Mouse (Mus musculus): ENCODE data around the gene Dcaf5.

Gene Dcaf5

DNA sequence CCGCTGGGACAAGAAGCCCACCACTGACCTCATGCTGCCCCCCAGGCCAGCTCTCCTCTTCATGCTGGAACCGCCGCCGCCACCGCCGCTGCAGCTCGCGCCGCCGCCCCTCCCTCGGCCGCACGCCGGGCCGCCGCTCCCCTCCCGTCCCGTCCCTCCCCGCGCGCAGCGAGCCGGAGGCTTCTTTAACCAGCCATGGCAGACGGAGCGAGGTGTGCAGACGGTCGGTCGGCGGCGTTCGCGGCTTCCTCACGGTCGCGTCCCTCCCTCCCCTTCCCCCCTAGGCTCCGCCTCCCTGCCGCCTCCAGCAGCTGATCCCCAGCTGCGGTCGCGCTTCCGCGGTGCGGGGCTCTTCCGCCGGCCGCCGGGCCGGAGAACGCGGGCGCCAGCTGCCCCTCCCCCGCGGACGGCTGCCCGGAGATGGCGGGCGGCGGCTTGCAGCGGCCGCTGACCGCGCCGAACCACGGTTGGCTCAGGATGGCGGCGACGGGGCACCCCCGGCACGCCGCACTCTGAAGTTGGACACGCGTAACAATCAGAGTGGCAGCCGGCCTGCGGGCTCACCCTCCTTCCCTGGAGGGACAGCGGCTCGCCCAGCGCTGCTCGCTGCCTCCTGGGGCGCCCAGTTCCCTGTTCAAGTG is at the start of gene Dcaf5:
Gene Dcaf5, minus strand, starts transcription at position 266 of the 641 bp plus-strand sequence.
- DNase-seq: peak; percentile 91

DNA sequence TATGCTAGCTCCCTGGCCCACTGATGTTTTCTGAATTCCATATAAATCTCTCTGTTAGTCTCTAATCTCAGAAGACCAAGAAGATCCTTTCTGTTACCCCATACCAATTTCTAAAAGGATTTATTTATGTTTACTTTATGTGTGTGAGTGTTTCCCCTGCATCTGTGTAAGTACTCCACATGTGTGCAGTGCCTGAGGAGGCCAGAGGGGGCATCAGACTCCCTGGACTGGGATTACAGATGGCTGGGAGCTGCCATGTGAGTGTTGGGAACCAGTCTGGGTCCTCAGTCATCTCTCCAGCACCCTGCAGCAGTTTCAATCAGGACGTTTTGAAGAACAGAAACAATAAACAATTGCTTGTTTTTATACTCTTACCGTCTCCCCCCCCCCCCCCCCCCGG is 47.0 kb upstream of the Dcaf5 start:
- no peak for DNase-seq

DNA sequence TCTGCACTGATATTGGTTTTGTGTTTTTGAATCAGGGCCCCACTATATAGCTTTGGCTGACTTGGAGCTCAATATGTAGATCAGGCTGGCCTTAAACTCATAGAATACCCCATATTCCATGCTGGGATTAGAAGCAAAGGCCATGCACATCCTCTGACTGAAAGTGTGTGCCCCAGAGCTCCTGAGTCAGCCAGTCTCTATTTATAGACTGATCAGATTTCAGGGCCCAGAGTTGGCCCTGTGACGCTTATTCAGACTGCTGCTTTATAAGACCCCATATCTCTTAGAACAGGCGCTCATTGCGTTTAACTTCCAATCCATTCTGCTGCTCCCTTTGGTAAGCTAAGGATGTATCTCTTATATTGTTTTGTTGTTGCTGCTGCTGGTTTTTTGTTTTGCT is 43.6 kb upstream of the Dcaf5 start:
- DNase-seq: no peak

DNA sequence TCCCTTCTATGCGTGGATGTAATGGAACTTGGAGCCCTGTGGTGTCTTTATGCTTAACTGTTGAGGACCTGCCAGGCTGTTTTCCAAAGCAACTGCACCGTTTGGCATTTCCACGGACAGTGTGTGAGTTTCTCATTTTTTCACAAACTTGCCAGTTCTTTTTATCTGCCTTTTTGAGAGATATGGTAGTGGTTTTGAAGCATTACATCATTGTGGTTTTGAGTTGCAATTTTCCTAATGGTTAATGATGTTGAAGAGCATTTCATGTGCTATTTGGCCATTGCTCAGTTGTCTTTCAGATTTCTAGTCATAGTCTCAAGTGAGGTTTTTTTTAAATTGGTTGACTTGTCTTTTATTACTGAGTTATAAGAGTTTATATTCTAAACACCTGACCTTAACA is 37.3 kb upstream of the Dcaf5 start:
- no peak for DNase-seq

DNA sequence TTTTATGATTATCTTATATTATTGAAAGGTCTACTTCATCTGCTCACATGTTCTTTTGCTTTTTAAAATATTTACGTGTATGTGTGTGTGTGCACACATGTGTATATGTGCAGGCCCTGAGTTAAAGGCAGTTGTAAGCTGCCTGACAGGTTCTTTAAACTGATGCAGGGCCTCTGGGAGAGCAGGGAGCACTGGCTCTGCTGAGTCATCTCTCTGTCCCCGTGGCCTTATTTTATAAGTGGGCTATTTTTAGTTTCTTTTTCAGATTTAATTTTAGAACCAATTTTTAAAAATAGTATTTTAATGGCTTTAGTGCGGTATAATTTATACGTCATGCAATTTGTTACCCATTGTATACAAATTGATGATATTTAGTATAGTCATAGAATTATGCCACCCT is 35.5 kb upstream of the Dcaf5 start:
- no peak for DNase-seq

DNA sequence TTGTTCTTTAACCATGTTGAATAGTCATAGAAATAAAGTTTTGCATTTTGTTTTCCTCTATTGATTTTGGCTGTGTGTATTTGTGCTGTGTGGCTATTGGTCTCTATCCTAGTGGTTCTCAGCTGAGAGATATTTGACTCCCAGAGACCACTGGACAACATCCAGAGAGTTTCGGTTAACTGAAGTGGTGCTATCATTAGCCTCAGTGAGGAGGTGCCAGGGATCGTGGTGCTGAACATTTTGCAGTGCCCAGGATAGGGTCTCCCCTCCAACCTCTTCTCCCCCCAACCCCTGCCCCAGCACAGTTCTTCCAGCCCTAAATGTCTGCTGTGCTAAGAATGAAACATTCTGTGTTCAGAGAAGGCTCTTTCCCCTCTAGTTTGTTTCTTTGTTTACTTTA is 33.8 kb upstream of the Dcaf5 start:
- DNase-seq: no peak

DNA sequence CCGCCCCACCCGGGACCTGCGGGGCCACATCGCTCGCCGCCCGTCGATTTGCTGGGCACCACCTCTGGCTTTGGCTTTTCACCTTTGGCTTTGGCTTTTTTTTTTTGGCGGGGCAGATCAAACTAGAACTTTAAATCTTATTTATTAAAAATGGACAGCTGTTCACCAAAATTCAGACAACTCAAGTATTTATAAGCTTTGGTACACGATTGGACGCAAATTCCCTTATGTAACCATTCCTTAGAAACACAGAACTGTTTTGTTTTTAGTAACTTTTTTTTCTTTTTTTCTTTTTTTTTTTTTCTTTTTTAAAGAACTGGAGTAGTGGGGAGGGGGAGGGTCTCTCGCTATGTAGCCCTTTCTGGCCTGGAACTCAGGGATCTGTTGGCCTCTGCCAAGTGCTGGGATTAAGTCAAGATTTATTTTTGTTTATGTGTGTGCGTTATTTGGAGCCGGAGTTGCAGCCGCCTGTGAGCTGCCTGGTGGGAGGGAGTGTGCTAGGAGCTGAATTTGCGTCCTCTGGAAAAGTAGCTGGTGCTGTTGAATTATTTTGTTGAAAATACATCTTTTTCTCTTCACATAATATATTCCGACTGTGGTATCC is 27.4 kb upstream of the Dcaf5 start:
- DNase-seq: no peak

DNA sequence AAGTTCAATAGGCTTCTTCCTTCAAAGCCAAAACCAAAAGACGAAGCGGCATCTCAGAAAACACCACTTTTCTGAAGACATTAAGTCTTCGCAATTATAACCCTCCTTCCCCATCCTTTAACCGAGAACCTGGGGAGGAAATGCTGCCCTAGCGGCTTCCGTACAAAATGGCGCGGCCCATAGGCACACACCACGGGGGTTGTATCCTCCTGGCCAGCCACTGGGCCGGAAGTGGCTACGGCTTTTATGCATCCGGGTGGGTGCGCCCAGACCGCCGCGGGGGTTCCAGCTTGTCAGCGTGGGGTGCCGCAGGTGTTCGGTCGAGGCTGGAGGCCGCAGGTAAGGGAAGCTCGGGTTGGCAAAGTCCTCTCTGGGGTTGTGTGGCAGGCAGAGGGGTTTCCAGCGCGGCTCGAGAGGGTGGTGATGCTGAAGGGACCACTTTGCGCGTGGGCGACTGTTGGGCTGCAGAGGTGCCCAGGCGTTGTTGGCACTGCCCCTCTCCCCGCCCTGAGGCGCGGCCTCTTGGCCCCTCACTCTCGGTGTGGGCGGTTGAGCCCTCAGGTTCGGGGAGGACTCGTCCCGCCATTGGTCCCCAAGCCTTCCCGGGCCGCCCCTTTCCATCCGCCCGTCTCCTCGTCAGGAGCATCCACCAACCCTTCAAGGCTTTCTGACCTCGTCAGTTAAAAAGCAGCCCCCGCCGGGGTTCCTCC is 26.7 kb upstream of the Dcaf5 start, which contains the start of gene Exd2:
Gene Exd2, plus strand, starts transcription at position 154 of the 710 bp plus-strand sequence.
- DNase-seq: peak; percentile 94

DNA sequence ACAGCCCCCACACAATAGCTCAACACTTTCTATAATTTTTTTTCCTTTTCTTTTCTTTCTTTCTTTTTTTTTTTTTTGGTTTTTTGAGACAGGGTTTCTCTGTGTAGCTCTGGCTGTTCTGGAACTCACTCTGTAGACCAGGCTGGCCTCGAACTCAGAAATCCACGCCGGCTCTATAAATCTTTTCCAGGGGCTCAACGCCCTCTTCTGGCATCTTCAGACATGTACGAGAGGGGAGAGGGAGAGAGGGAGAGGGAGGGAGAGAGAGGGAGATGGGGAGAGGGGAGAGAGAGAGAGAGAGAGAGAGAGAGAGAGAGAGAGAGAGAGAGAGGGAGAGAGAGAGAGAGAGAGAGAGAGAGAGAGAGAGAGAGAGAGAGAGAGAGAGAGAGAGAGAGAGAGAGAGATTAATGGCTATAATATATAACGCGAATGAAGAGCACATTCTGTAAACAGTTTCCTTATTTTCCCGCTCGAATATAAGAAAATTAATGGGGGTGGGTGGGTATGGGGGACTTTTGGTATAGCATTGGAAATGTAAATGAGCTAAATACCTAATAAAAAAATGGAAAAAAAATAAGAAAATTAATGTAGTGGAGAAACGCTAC is 26.0 kb upstream of the Dcaf5 start:
- DNase-seq: peak; percentile 80

DNA sequence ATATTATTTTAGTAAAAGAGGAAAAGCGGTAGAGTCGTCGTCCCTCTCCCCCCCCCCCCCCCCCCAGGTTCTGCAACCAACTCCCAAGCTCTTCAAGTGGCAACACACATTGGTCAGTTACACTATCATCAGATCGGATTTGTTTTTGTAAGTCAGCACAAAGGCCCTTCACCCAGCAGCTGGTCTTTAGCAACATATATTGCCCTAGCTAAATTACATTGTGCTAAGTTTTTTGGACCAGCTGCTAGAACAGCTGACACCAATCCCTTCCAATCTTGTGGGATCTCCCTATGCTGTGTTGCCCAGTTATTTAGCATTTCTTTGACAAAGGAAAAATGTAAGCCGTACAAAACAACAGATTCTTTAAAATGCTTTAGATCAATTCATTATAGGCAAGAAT is 21.6 kb upstream of the Dcaf5 start:
- DNase-seq: no peak

DNA sequence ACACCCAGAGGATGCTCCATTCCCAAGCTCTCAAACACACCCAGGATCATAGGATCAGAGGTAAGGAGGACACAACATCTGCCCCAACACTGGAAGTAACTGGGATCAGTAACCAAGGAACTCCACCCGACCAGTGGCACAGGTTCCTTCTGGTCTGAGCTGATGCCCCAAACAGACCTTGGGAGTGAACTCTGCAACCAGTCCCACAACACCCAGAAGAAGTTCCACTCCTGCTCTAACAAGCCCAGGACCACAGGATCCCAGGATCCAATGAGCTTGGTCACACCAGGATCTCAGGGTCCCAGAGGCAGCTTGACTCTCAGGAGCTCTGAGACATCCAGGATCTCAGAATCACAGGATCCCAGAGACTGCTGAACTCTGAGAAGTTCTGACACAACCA is 17.1 kb upstream of the Dcaf5 start:
- no peak for DNase-seq

DNA sequence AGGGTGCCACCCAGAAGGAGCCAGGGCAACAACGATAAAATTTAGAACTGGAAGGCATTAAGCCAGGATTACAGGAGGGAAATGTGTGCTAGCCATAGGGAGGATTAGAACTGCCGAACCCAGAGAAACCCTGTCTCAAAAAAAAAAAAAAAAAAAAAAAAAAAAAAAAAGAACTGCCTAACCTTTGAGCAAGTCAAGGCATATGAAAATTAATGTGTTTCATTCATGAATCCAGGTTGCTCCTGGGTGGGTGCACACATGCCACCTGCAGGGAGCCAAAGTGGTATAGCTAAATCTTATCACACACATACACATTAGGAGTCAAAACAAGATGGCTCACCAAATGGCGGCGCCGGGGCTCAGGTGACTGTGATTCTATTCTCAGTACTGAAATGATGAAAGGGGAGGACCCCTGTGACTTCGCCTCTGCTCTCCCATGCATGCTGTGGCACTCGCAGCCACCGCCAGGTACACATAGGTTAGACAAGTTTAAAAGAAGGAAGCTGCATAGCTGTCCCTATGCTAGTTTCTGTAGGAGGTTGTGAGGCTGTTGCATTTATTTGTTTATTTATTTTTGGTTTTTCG is 8.2 kb upstream of the Dcaf5 start:
- no peak for DNase-seq

DNA sequence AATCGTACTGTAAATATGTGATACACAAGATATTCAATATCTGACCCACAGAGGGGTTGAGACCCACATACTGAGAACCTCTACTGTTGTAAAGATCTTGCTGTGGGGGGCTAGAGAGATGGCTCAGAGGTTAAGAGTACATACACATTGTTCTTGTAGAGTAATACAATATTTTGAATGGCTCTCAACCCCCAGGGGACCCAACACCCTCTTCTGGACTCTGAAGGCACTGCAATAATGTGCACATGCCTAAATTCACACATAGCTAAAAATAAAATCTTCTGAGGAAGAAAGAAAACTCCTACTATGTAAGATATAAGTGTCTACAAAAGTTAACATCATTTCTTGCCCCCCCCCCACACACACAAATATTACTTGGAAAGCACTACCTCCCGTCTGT is 4.6 kb upstream of the Dcaf5 start:
- DNase-seq: peak; percentile 26

DNA sequence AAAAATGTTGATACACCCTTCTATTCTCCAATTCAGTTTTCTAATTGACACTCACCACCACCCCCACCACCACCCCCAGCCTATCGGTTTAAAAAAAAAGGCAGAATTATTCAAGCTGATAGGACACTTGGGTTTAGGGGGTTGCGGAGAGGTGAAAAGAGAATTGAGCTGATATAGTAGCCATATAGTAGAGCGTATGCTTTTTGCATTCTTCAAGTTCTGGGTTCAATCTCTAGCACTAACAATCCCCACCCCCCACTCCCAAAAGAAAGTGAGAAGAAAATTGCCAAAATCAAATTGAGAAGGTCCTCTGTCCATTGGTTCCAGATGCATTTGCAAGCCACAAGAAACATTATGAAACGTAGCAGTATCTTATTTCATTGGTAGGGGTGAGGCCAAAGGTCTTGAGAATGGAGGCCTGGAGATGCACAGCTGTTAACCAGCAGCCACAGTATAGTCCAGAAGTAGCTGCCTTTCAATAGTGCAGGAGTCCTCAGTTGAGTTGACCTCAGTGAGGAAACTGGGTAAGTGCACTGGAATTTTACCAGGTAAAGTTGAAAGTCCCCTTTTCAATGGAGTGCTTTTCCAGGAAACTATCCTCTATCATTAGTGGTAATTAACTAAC is 762 bp upstream of the Dcaf5 start:
- DNase-seq: no peak

DNA sequence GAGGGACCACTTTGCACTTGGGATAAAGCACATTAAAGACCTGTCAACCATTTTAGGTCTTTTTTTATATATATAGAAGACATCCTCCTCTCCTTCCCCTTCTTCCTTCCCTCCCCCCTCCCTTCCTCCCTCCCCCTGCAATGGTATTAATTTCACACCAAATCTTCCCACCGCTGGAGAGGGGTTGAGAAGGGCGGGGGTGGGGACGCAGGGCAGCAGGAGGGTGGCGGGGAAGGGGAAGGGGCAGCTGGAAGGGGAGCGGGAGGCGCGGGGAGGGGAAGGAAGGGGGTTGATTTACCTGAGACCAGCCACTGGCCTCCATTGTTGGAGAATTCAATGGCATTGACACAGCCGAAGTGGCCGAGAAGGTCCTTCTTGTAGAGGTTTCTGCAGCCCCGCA is 514 bp downstream of the Dcaf5 start:
- peak; percentile 59 for DNase-seq

DNA sequence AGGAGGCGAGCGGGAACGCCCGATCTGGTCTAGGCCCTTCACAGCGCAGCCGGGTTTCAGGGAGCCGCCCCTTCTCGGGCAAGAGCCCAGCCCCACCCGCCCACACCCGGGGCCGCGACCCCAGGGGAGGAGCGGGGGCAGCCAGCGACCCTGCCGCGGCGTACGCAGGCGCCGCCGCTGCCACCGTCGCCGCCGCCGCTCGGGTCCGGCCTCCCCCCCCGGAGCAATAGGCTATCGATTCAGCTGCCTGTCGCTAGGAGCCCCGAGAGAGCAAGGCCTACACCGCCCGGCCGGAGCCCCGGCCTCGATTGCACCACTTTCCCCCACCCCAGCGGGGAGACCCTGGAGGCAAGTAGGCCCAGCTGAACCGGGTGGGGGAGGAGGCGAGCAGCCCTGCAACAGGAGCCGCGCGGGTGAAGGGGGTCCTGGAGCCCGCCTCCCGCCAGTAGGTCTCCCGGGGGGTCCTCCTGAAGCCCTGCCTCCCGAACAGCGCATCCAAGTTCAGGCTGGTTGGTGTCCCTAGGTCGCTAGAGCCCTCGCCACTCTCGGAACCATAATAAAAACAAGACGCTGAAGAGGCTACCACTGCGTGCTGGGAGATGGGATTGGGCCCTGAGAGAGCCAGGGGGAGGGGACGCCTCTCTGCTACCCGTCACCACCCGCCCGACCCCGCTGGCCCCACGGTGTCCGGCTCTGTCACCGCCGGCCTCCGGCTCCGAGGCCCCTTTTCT is 1.3 kb downstream of the Dcaf5 start:
- DNase-seq: peak; percentile 91

DNA sequence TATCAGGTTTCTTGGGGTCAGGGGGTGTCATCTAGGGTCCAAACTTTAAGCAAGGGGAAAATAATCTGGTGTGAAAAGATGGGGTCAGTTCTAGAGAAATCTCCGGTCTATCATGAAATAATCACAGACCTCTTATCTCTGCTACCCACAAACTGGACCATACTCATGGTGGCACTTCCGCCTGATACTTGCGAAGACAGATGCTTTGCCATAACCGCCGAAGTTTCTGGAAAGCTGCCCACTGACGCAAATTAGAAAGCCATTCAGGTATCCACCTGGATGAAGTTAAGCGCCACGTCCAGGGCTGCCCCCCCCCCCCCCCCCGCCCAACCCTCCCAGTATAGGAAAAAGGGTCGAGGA is 1.8 kb downstream of the Dcaf5 start:
- no peak for DNase-seq

DNA sequence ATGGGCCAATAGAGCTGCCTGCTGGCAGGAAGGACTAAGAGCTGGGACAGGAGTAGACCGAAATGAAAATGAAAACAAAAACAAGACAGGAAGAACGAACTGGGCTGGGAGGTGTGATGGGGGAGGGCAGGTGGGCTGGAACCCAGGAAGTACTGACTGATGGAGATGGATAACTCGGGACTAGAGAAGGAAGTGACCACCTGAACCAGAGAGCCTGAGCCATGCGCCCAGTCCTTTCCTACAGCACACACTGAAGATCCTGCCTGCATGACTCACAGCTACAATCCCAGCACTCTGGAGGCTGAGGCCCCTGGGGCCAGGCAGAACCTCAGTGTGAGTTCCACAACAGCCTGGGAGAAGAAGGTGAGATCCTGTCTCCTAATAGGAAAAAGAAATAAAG is 3.1 kb downstream of the Dcaf5 start:
- no peak for DNase-seq

DNA sequence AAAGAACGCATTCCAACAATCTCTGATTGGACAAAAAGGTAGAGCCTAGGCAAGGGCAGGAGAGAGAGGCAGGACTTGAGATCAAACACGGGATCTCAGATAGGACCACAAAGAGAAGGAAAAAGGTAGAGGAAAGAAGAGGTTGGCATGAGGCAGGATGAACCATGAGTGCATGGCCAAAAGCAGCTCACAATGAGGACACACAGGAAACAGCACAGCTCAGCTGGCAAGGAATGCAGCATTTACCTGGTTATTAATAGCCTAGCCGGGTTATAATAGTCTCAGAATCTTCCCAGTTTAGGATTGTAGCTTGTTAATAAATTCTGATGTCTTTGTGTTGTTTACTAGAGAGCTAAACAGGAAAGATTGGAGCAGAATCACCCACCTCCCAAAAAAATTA is 8.7 kb downstream of the Dcaf5 start:
- DNase-seq: no peak

DNA sequence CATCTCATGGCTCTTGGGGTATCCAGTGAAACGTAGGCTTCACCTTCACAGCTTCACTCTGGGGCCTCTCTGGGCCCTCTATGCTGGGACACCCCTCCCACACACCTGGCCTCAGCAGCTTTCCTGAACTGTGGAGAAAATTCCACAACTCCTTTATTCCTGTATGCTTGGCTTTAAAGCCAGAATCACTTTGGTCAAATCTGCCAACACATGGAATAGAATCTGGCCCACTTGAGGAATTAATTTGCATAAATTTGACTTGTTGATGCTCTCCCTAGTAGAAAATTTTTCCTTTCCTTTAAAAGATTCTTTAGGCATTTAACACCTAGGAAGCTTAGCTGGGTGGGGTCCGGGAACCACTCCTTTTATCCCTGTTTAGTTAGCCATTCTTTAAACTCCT is 21.3 kb downstream of the Dcaf5 start:
- DNase-seq: no peak

DNA sequence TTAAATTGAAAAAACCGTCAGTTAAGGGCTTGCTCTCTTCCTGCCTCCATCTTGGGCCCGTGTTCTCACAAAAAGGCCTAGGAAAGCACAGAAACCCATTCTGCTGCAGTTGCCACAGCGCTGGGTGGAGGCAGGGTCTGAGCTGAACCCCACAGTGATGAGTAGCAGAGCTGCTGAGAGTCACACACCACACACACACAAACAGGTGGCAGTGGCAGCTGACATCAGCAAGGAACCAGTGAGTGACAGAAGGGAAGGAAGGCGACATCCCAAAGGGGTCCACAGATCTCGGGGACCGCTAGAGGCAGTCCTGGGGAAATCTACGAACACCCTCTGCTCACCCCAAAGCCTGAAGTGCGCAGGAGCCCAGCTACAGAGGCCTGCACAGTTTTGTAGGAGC is 25.5 kb downstream of the Dcaf5 start:
- no peak for DNase-seq

DNA sequence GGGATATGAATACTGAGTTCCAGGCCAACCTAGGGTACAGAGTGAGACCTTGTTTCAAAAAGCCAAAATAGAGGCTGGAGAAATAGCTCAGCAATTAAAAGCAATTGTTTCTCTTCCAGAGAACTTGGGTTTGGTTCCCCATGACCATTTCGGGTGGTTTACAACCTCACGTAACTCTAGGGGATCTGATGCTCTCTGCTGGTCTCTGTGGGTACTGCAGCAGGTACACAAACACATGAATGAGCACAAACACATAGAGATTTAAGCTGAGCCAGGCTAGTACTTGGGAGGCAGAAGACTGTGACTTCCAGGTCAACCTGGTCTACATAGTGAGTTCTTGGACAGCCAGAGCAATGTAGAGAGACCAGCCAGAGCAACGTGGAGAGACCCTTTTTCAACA is 28.6 kb downstream of the Dcaf5 start:
- DNase-seq: peak; percentile 65

DNA sequence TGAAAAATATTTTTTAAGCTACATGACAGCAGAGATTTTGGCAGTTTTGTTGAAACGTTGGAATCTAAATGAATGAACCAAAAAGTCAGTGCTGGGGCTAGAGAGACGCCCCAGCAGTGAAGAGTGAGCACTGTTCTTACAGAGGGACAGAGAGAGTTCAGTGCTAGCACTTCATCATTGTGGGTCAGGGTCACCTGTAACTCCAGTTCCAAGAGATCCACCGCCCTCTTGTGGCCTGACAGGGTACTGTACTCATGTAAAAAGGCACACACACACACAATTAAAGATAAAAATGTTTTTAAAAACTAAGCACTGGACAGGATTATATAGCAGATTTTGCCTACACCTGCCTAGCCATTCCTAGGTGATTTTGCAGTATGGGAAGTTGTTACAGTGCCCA is 29.8 kb downstream of the Dcaf5 start:
- DNase-seq: peak; percentile 61

All from retina, postnatal 1 day (tissue).